9 mouse cellular contexts compared by ENCODE assay signal in the genomic region with DNA sequence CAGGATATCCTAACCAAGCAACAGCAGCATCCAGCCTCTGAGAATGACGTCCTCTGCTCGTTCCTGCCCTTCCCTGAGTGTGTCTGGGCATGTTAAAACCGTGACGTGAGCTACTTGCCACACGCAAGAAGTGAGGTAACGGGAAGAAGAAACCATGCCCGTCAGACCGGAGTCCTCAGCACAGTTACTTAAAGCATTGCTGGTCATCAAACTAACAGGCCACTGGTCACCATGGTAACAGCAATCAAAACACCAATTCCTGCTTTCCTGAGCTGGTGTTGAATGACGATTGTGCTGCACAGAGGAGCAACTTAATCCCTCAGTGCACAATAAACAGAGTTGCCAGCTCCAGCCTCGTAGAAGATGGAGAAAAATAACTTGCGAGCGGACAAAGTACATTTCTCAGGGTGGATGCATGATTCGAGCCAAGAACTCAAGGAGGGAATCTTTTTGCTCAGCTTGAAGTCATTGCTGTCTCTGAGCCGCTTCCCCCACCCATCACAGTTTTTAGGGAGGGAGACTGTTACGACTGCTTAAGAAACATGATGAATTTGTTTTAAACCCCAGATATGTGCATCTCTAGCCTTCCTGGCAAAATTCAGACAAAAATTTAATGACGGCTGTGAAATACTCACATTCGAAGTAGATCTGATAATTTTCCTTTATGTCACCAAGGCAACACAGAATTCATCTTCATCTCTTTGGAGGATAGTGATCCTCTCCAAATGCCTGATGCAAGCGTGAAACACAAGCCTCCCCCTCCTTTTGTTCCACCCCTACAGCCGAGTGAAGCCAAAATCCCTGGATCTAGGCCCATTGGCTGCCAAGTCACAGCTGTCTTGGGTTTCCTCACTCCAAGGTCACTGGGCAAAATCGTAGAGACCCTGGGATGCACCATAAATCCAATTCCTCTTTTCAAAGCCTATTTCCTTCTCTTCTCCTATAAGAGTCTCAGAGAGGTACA.
DNase-seq lines count a peak whose midpoint lies in the region; ATAC-seq and TF ChIP-seq lines count a peak whose summit lies in the region.
"Had no signal": no experiment of that assay in that cellular context is flagged by ENCODE, and none has a peak within 500 bp of the region (broad histone marks: within the 10 kb centered on the region; RNA-seq: fewer than 3 reads in every experiment).

No protein-coding gene starts in this region.

- TF ChIP-seq POLR2A in thymus, adult 2 months (IDR thresholded peaks at IDR 0.05; ENCODE audit: control insufficient read depth, extremely low read depth, insufficient read depth, low read length, poor library complexity) = no peak

- H3K4me1 ChIP-seq in hindbrain, embryonic 15.5 days (replicated peaks) = peaks cover 19% of the 10 kb centered on the region
- H3K4me1 ChIP-seq in limb, embryonic 12.5 days (replicated peaks) = peaks cover 18% of the 10 kb centered on the region
- H3K4me1 ChIP-seq in neural tube, embryonic 14.5 days (ENCODE audit: control insufficient read depth, insufficient read depth, low read length) = peaks cover 9% of the 10 kb centered on the region; the same call in 1 of the 2 replicates
- no peaks in the 10 kb centered on the region for H3K4me1 ChIP-seq in thymus, adult 2 months (replicated peaks; ENCODE audit: control insufficient read depth, insufficient read depth, low read length)

- peak overlapping the region; percentile 11; the same call in 1 of the 2 replicates for H3K4me3 ChIP-seq in hindbrain, embryonic 15.5 days
- H3K4me3 ChIP-seq in limb, embryonic 12.5 days (replicated peaks) = 0 out of 2 replicates have a peak overlapping the region, but pooled peaks have one; percentile 3
- H3K4me3 ChIP-seq in neural tube, embryonic 14.5 days (ENCODE audit: low read depth, low read length) = no peak overlapping the region
- H3K4me3 ChIP-seq in thymus, adult 2 months (ENCODE audit: control insufficient read depth, insufficient read depth, low read length) = no peak overlapping the region

- no peaks in the 10 kb centered on the region for H3K36me3 ChIP-seq in hindbrain, embryonic 15.5 days
- H3K36me3 ChIP-seq in limb, embryonic 12.5 days = no peaks in the 10 kb centered on the region
- H3K36me3 ChIP-seq in neural tube, embryonic 14.5 days (ENCODE audit: control insufficient read depth, insufficient read depth, low read length) = no peaks in the 10 kb centered on the region
- no peaks in the 10 kb centered on the region for H3K36me3 ChIP-seq in thymus, adult 2 months (ENCODE audit: control insufficient read depth, insufficient read depth, low read length)

- peak; percentile 18 for DNase-seq in right cerebral cortex, adult 18-20 months
- no peak for DNase-seq in right cerebral cortex, postnatal 4 days
- peak; percentile 91 for DNase-seq in forelimb bud, embryonic 11.5 days (ENCODE audit: low read depth, low spot score)
- no peak for DNase-seq in thymus, adult 2 months

- no peak overlapping the region for H3K9ac ChIP-seq in hindbrain, embryonic 15.5 days
- H3K9ac ChIP-seq in limb, embryonic 12.5 days (replicated peaks) = peak overlapping the region; percentile 24; the same call in 1 of the 2 replicates
- no peak overlapping the region; the same call in 1 of the 2 replicates for H3K9ac ChIP-seq in neural tube, embryonic 14.5 days (replicated peaks; ENCODE audit: low read depth, low read length)

- no peak for TF ChIP-seq CTCF in thymus, adult 2 months (IDR thresholded peaks at IDR 0.05; ENCODE audit: borderline replicate concordance, control insufficient read depth, extremely low read depth, insufficient read depth, low read length, poor library complexity)

- peak overlapping the region; percentile 71 for H3K27ac ChIP-seq in hindbrain, embryonic 15.5 days (replicated peaks)
- H3K27ac ChIP-seq in limb, embryonic 12.5 days = peak overlapping the region; percentile 60
- peak overlapping the region; percentile 57; the same call in 1 of the 2 replicates for H3K27ac ChIP-seq in neural tube, embryonic 14.5 days (ENCODE audit: low read depth, low read length)
- no peak overlapping the region for H3K27ac ChIP-seq in thymus, adult 2 months (ENCODE audit: control insufficient read depth, insufficient read depth, low read length)

- no peaks in the 10 kb centered on the region for H3K27me3 ChIP-seq in hindbrain, embryonic 15.5 days
- H3K27me3 ChIP-seq in limb, embryonic 12.5 days = no peaks in the 10 kb centered on the region
- no peaks in the 10 kb centered on the region for H3K27me3 ChIP-seq in neural tube, embryonic 14.5 days (ENCODE audit: control insufficient read depth, insufficient read depth, low read length)
- H3K27me3 ChIP-seq in thymus, adult 2 months (ENCODE audit: control insufficient read depth, insufficient read depth, low read length) = no peaks in the 10 kb centered on the region
- H3K27me3 ChIP-seq: Patski had no signal

- H3K4me2 ChIP-seq in hindbrain, embryonic 15.5 days = peak overlapping the region; percentile 50
- H3K4me2 ChIP-seq in limb, embryonic 12.5 days = peak overlapping the region; percentile 45
- peak overlapping the region; percentile 37 for H3K4me2 ChIP-seq in neural tube, embryonic 14.5 days (ENCODE audit: low read depth, low read length)

- WGBS in hindbrain, embryonic 15.5 days = 15% methylated on average over 20 of the region's 20 CpGs
- 26% methylated on average over 20 of the region's 20 CpGs for WGBS in limb, embryonic 12.5 days
- WGBS in neural tube, embryonic 14.5 days = 19% methylated on average over 20 of the region's 20 CpGs
- WGBS in thymus, adult 2 months = 88% methylated on average over 20 of the region's 20 CpGs

- H3K9me3 ChIP-seq in hindbrain, embryonic 15.5 days = no peaks in the 10 kb centered on the region
- H3K9me3 ChIP-seq in limb, embryonic 12.5 days = no peaks in the 10 kb centered on the region
- H3K9me3 ChIP-seq in neural tube, embryonic 14.5 days (ENCODE audit: control insufficient read depth, low read length) = no peaks in the 10 kb centered on the region

- peak; percentile 83 for ATAC-seq in hindbrain, embryonic 15.5 days (ENCODE audit: low FRiP score, low read depth)
- ATAC-seq in limb, embryonic 12.5 days (ENCODE audit: insufficient number of reproducible peaks, insufficient read depth, low FRiP score, low TSS enrichment, low read depth) = peak; percentile 70
- ATAC-seq in neural tube, embryonic 14.5 days (ENCODE audit: low read depth) = peak; percentile 85
- ATAC-seq in megakaryocyte progenitor cell, adult 5-6 weeks (replicated peaks; ENCODE audit: poor library complexity) = no peak
- ATAC-seq: Patski had no signal

Comparison
In these comparisons a context has a peak if more than half of its experiments do, and no peak if none do; other contexts are left out.
1. DNase-seq: peak in right cerebral cortex, adult 18-20 months (single experiment) and forelimb bud, embryonic 11.5 days (single experiment); none in right cerebral cortex, postnatal 4 days (single experiment) and thymus, adult 2 months (single experiment).
2. H3K4me3 ChIP-seq: peak in hindbrain, embryonic 15.5 days (single experiment) and limb, embryonic 12.5 days (single experiment); none in neural tube, embryonic 14.5 days (single experiment) and thymus, adult 2 months (single experiment).
3. Peak in every context shown above with its lines, with median percentiles within 50 percentile points of each other: H3K4me2 ChIP-seq.